Mouse (Mus musculus): Measurements from ENCODE around the gene Prelp. TPM values are rescaled to one million over a fixed set of nuclear protein-coding genes. Genes with fewer than 3 reads are reported as not detected.

The Prelp gene
- total and polyA plus RNA-seq, 3 experiments, result 29.0 to 52.1 (median 34.4) TPM

GRCm38 (mm10) chr1:133887044-133887443 is 34.2 kb downstream of the Prelp start:
- intact Hi-C loops (cut with DNase I), result no loop called here
- no peak for DNase-seq
- 57% methylated on average over 8 of the region's 8 CpGs for WGBS
- H3K27ac ChIP-seq, result no peak overlapping the region
- no peak overlapping the region for H3K4me3 ChIP-seq
- H3K27me3 ChIP-seq (ENCODE audit: control insufficient read depth, insufficient read depth, low read length), result no peaks in the 10 kb centered on the region
- H3K9ac ChIP-seq (ENCODE audit: low read depth, low read length), result no peak overlapping the region
- peaks cover 17% of the 10 kb centered on the region for H3K4me1 ChIP-seq (ENCODE audit: control insufficient read depth, insufficient read depth, low read length)
- H3K79me2 ChIP-seq (replicated peaks; ENCODE audit: control insufficient read depth, insufficient read depth, low read length), result no peaks in the 10 kb centered on the region
- no peak for TF ChIP-seq CTCF (IDR thresholded peaks at IDR 0.05)
- TF ChIP-seq POLR2A (IDR thresholded peaks at IDR 0.05; ENCODE audit: insufficient read depth, low read depth, low read length), result no peak
- no peak for TF ChIP-seq EP300 (IDR thresholded peaks at IDR 0.05; ENCODE audit: insufficient read depth, low read depth, low read length)
- no peaks in the 10 kb centered on the region for H3K36me3 ChIP-seq (ENCODE audit: control insufficient read depth, insufficient read depth, low read length)

DNA sequence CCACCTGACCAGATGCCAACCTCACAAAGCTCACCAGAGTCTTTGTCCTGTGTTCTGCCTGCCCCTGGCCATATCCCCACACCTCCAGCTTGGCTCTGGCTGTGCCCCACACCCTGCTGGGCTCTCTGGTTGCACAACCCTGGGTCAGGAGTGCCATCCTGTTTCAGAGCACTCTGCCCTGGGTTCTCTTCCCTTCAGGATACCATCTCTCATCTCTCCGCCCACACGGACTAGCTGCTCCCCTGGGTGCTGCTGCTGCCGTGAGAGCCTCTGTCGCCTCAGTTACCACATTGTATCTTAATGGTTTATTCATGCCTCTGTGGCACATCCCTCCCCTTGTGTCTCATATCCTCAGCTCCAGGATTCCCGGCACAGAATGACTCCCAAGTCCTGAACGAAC is 34.8 kb downstream of the Prelp start:
- H3K4me3 ChIP-seq, result no peak overlapping the region
- no peaks in the 10 kb centered on the region for H3K79me2 ChIP-seq (replicated peaks; ENCODE audit: control insufficient read depth, insufficient read depth, low read length)
- H3K27ac ChIP-seq, result no peak overlapping the region
- H3K4me1 ChIP-seq (ENCODE audit: control insufficient read depth, insufficient read depth, low read length), result peaks cover 12% of the 10 kb centered on the region
- H3K36me3 ChIP-seq (ENCODE audit: control insufficient read depth, insufficient read depth, low read length), result no peaks in the 10 kb centered on the region
- no peak for DNase-seq
- H3K9ac ChIP-seq (ENCODE audit: low read depth, low read length), result no peak overlapping the region
- H3K27me3 ChIP-seq (ENCODE audit: control insufficient read depth, insufficient read depth, low read length), result no peaks in the 10 kb centered on the region
- WGBS, result 51% methylated on average over 6 of the region's 6 CpGs
- no peak for TF ChIP-seq POLR2A (IDR thresholded peaks at IDR 0.05; ENCODE audit: insufficient read depth, low read depth, low read length)
- no peak for TF ChIP-seq CTCF (IDR thresholded peaks at IDR 0.05)
- TF ChIP-seq EP300 (IDR thresholded peaks at IDR 0.05; ENCODE audit: insufficient read depth, low read depth, low read length), result no peak
- intact Hi-C loops (cut with DNase I), result no loop called here

DNA sequence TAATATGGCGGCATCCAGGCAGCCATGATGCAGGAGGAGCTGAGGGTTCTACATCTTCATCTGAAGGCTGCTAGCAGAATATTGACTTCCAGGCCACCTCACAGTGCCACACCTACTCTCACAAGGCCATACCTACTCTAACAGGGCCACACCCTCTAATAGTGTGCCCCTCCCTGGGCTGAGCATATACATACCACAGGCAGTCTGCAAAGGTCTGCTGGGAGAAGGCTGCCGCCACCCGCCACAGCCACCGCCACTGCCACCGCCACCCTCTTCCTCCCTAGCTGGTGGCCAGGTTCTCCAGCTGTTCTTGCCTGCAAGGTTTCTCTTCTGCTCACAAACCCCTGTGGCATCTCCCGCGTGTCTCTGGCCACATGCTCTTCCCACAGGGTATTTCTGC is 35.4 kb downstream of the Prelp start:
- 95% methylated on average over 7 of the region's 7 CpGs for WGBS

GRCm38 (mm10) chr1:133884746-133885145 is 36.5 kb downstream of the Prelp start:
- peaks cover 2% of the 10 kb centered on the region; the same call in 1 of the 2 replicates for H3K4me1 ChIP-seq (ENCODE audit: control insufficient read depth, insufficient read depth, low read length)
- no peaks in the 10 kb centered on the region for H3K36me3 ChIP-seq (ENCODE audit: control insufficient read depth, insufficient read depth, low read length)
- H3K27ac ChIP-seq, result no peak overlapping the region
- 92% methylated on average over 9 of the region's 9 CpGs for WGBS
- DNase-seq, result no peak
- intact Hi-C loops (cut with DNase I), result no loop called here
- no peak overlapping the region for H3K9ac ChIP-seq (ENCODE audit: low read depth, low read length)
- no peak for TF ChIP-seq EP300 (IDR thresholded peaks at IDR 0.05; ENCODE audit: insufficient read depth, low read depth, low read length)
- TF ChIP-seq POLR2A (IDR thresholded peaks at IDR 0.05; ENCODE audit: insufficient read depth, low read depth, low read length), result no peak
- TF ChIP-seq CTCF (IDR thresholded peaks at IDR 0.05), result no peak
- no peaks in the 10 kb centered on the region for H3K27me3 ChIP-seq (ENCODE audit: control insufficient read depth, insufficient read depth, low read length)
- H3K4me3 ChIP-seq, result no peak overlapping the region
- H3K79me2 ChIP-seq (replicated peaks; ENCODE audit: control insufficient read depth, insufficient read depth, low read length), result no peaks in the 10 kb centered on the region

More for the DNA sequence above, 35.4 kb downstream of the Prelp start:
- DNase-seq, result no peak
- H3K79me2 ChIP-seq (replicated peaks; ENCODE audit: control insufficient read depth, insufficient read depth, low read length), result no peaks in the 10 kb centered on the region
- peaks cover 7% of the 10 kb centered on the region for H3K4me1 ChIP-seq (ENCODE audit: control insufficient read depth, insufficient read depth, low read length)
- H3K36me3 ChIP-seq (ENCODE audit: control insufficient read depth, insufficient read depth, low read length), result no peaks in the 10 kb centered on the region
- intact Hi-C loops (cut with DNase I), result no loop called here
- no peak overlapping the region for H3K4me3 ChIP-seq
- H3K9ac ChIP-seq (ENCODE audit: low read depth, low read length), result no peak overlapping the region
- no peak overlapping the region for H3K27ac ChIP-seq
- no peaks in the 10 kb centered on the region for H3K27me3 ChIP-seq (ENCODE audit: control insufficient read depth, insufficient read depth, low read length)
- TF ChIP-seq POLR2A (IDR thresholded peaks at IDR 0.05; ENCODE audit: insufficient read depth, low read depth, low read length), result no peak
- no peak for TF ChIP-seq EP300 (IDR thresholded peaks at IDR 0.05; ENCODE audit: insufficient read depth, low read depth, low read length)
- no peak for TF ChIP-seq CTCF (IDR thresholded peaks at IDR 0.05)

DNA sequence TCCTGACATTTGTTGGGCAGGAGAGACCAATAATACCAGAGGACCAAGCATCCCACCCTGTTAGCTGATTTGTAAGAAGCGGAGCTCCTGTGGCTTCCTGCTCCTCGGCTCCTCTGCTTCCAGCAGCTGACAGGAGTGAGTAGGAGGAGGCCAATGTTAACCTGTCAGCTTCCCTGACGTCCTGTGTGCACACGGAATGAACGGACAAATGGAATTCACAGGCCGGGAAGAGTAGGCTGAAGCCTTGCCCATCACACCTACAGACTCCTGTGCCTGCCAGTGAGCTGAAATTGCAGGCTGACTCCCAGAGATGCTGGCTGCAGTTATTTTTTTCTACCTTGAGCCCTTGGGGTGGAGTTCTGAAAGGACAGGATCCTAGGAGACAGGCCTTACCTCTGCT is 37.1 kb downstream of the Prelp start:
- peaks cover 4% of the 10 kb centered on the region for H3K4me1 ChIP-seq (ENCODE audit: control insufficient read depth, insufficient read depth, low read length)
- H3K4me3 ChIP-seq, result no peak overlapping the region
- H3K79me2 ChIP-seq (replicated peaks; ENCODE audit: control insufficient read depth, insufficient read depth, low read length), result no peaks in the 10 kb centered on the region
- no peaks in the 10 kb centered on the region for H3K27me3 ChIP-seq (ENCODE audit: control insufficient read depth, insufficient read depth, low read length)
- H3K9ac ChIP-seq (ENCODE audit: low read depth, low read length), result no peak overlapping the region
- TF ChIP-seq EP300 (IDR thresholded peaks at IDR 0.05; ENCODE audit: insufficient read depth, low read depth, low read length), result no peak
- TF ChIP-seq POLR2A (IDR thresholded peaks at IDR 0.05; ENCODE audit: insufficient read depth, low read depth, low read length), result no peak
- TF ChIP-seq CTCF (IDR thresholded peaks at IDR 0.05), result no peak
- no peaks in the 10 kb centered on the region for H3K36me3 ChIP-seq (ENCODE audit: control insufficient read depth, insufficient read depth, low read length)
- 73% methylated on average over 6 of the region's 6 CpGs for WGBS
- H3K27ac ChIP-seq, result no peak overlapping the region
- DNase-seq, result no peak
- intact Hi-C loops (cut with DNase I), result no loop called here

DNA sequence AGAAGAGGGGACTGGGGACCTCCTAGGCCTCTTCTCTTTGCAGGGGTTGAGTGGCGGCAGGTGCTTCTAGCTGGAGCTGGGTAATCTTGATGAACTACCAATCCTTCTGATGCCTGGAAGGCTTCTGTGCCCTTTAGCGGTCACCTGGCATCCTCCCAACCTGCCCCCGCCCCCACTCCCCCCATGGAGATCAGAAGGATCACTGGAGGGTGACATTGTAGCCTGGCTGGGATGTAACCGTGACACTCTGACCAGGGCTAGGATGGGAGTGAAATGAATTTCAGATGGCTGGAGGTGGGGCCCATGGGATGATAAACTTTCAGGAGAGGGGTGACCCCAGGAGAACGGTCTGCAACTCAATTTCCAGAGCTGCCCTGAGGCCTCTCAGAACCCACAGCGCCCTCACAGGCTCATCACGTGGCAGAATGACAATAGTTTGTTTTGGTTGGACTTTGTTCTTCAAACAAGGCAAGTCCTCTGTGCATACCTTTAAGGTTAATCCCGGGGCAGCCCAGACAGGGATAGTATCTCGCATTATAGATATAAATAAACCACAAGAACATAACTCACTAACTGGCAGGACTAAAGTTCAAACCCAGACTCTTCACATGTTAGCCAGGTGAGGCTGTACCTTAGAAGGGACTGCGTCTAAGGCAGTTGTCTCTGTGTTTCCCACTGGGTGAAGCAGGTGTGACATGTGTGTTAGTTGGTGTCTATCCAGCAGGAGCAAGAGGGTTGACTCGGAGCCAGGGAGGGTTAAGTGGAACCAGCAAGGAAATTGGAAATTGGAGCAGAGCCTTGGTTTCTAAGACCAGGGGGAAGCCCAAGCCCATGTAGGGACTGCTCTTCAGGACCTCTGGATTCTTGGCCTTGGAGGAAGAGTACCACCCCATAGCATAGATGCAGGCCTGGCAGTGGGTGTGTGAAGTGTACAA is 38.7 kb downstream of the Prelp start:
- intact Hi-C loops (cut with DNase I), result no loop called here
- no peak for DNase-seq
- no peaks in the 10 kb centered on the region for H3K36me3 ChIP-seq (ENCODE audit: control insufficient read depth, insufficient read depth, low read length)
- H3K4me3 ChIP-seq, result no peak overlapping the region
- no peak overlapping the region for H3K27ac ChIP-seq
- peaks cover 5% of the 10 kb centered on the region for H3K4me1 ChIP-seq (ENCODE audit: control insufficient read depth, insufficient read depth, low read length)
- WGBS, result 78% methylated on average over 11 of the region's 11 CpGs
- H3K27me3 ChIP-seq (ENCODE audit: control insufficient read depth, insufficient read depth, low read length), result no peaks in the 10 kb centered on the region
- H3K79me2 ChIP-seq (replicated peaks; ENCODE audit: control insufficient read depth, insufficient read depth, low read length), result no peaks in the 10 kb centered on the region
- H3K9ac ChIP-seq (ENCODE audit: low read depth, low read length), result no peak overlapping the region
- TF ChIP-seq EP300 (IDR thresholded peaks at IDR 0.05; ENCODE audit: insufficient read depth, low read depth, low read length), result no peak
- TF ChIP-seq CTCF (IDR thresholded peaks at IDR 0.05), result no peak
- TF ChIP-seq POLR2A (IDR thresholded peaks at IDR 0.05; ENCODE audit: insufficient read depth, low read depth, low read length), result no peak
